ENCODE assay signal across 8 mouse cellular contexts in genomic region chr14:31495538-31495937, GRCm38 (mm10). TPM values are rescaled to one million over a fixed set of nuclear protein-coding genes. Genes with fewer than 3 reads are reported as not detected.
DNase-seq lines count a peak whose midpoint lies in the region; ATAC-seq and TF ChIP-seq lines count a peak whose summit lies in the region.

No protein-coding gene starts in this region.

- no peaks in the 10 kb centered on the region for H3K36me3 ChIP-seq in kidney, adult 2 months (ENCODE audit: control insufficient read depth, insufficient read depth, low read length)
- peaks cover 17 to 32% of the 10 kb centered on the region in 2 experiments for H3K36me3 ChIP-seq in MEL (ENCODE audit: control insufficient read depth in 1 of 2, insufficient read depth in 2 of 2, low read length in 2 of 2)
- peaks cover 57% of the 10 kb centered on the region for H3K36me3 ChIP-seq in hindbrain, embryonic 10.5 days
- peaks cover 37% of the 10 kb centered on the region for H3K36me3 ChIP-seq in midbrain, embryonic 13.5 days

- no peak for DNase-seq in kidney, adult 2 months
- no peak for DNase-seq in kidney, adult 8-10 months
- no peak for DNase-seq in MEL (ENCODE audit: low read depth, low spot score)
- no peak for DNase-seq in hindbrain, embryonic 10.5 days (ENCODE audit: low spot score)
- DNase-seq in layer of hippocampus, adult 11-12 months (ENCODE audit: low spot score) = no peak
- DNase-seq in adrenal gland, adult 8-10 months = no peak
- no peak for DNase-seq in right cerebral cortex, postnatal 36 days (ENCODE audit: low spot score in 2 of 2)

- TF ChIP-seq RAD21 in MEL (IDR thresholded peaks at IDR 0.05; ENCODE audit: low read depth, low read length) = no peak

- no peaks in the 10 kb centered on the region for H3K9me3 ChIP-seq in MEL (replicated peaks; ENCODE audit: insufficient read depth, low read length)
- H3K9me3 ChIP-seq in hindbrain, embryonic 10.5 days = no peaks in the 10 kb centered on the region
- no peaks in the 10 kb centered on the region for H3K9me3 ChIP-seq in midbrain, embryonic 13.5 days

- peak overlapping the region; percentile 80 for H3K4me2 ChIP-seq in midbrain, embryonic 13.5 days (replicated peaks)

- H3K27ac ChIP-seq in kidney, adult 2 months (ENCODE audit: insufficient read depth, low read depth, low read length) = peak overlapping the region; percentile 84
- peak overlapping the region; percentile 87 for H3K27ac ChIP-seq in MEL (ENCODE audit: control insufficient read depth, low read depth, low read length)
- H3K27ac ChIP-seq in hindbrain, embryonic 10.5 days = peak overlapping the region; percentile 96
- H3K27ac ChIP-seq in midbrain, embryonic 13.5 days = peak overlapping the region; percentile 90; the same call in 1 of the 2 replicates

- TF ChIP-seq CTCF in kidney, adult 2 months (conservative IDR thresholded peaks at IDR 0.05; ENCODE audit: insufficient read depth, insufficient read length, low read depth, low read length) = no peak
- no peak for TF ChIP-seq CTCF in MEL (IDR thresholded peaks at IDR 0.05 in 2 of 3, conservative IDR thresholded peaks at IDR 0.05 in 1 of 3; ENCODE audit: control insufficient read depth in 1 of 3, insufficient read depth in 1 of 3, low read depth in 2 of 3, low read length in 3 of 3, poor library complexity in 1 of 3, severe bottlenecking in 1 of 3)

- H3K9ac ChIP-seq in MEL (ENCODE audit: control insufficient read depth, low read depth, low read length, poor library complexity, severe bottlenecking) = peak overlapping the region; percentile 95
- H3K9ac ChIP-seq in midbrain, embryonic 13.5 days (replicated peaks) = peak overlapping the region; percentile 94

- under 1% methylated on average over 8 of the region's 8 CpGs for WGBS in kidney, adult 2 months
- 8% methylated on average over 8 of the region's 8 CpGs for WGBS in hindbrain, embryonic 10.5 days
- 6% methylated on average over 8 of the region's 8 CpGs for WGBS in midbrain, embryonic 13.5 days

- no peak for TF ChIP-seq POLR2A in kidney, adult 2 months (IDR thresholded peaks at IDR 0.05; ENCODE audit: low read depth, low read length)
- no peak for TF ChIP-seq POLR2A in MEL (IDR thresholded peaks at IDR 0.05; ENCODE audit: control insufficient read depth in 1 of 2, insufficient read depth in 1 of 2, low read depth in 1 of 2, low read length in 2 of 2, poor library complexity in 1 of 2)

- H3K27me3 ChIP-seq in kidney, adult 2 months (replicated peaks; ENCODE audit: control insufficient read depth, insufficient read depth, low read length) = no peaks in the 10 kb centered on the region
- no peaks in the 10 kb centered on the region for H3K27me3 ChIP-seq in MEL (ENCODE audit: control insufficient read depth in 1 of 2, insufficient read depth in 2 of 2, low read length in 2 of 2)
- no peaks in the 10 kb centered on the region for H3K27me3 ChIP-seq in hindbrain, embryonic 10.5 days (ENCODE audit: insufficient read depth, poor library complexity, severe bottlenecking)
- H3K27me3 ChIP-seq in midbrain, embryonic 13.5 days = no peaks in the 10 kb centered on the region

- TF ChIP-seq EP300 in MEL (IDR thresholded peaks at IDR 0.05; ENCODE audit: low read depth in 1 of 2, low read length in 2 of 2) = no peak

- H3K79me2 ChIP-seq in MEL (ENCODE audit: control insufficient read depth, insufficient read depth, low read length, poor library complexity) = peaks cover 64% of the 10 kb centered on the region

- peak overlapping the region; percentile 87 for H3K4me3 ChIP-seq in kidney, adult 2 months (ENCODE audit: insufficient read depth, low read depth, low read length)
- peak overlapping the region; percentile 87 to 98 for H3K4me3 ChIP-seq in MEL (ENCODE audit: control insufficient read depth in 1 of 2, insufficient read depth in 1 of 2, low read depth in 2 of 2, low read length in 2 of 2)
- H3K4me3 ChIP-seq in hindbrain, embryonic 10.5 days = peak overlapping the region; percentile 76
- peak overlapping the region; percentile 97 for H3K4me3 ChIP-seq in midbrain, embryonic 13.5 days (replicated peaks)

- peaks cover 11% of the 10 kb centered on the region; the same call in 1 of the 2 replicates for H3K4me1 ChIP-seq in kidney, adult 2 months (ENCODE audit: control insufficient read depth, insufficient read depth, low read length)
- H3K4me1 ChIP-seq in MEL (ENCODE audit: control insufficient read depth in 1 of 2, insufficient read depth in 2 of 2, low read length in 2 of 2) = peaks cover 5 to 13% of the 10 kb centered on the region in 2 experiments
- H3K4me1 ChIP-seq in hindbrain, embryonic 10.5 days (replicated peaks) = peaks cover 27% of the 10 kb centered on the region
- peaks cover 38% of the 10 kb centered on the region for H3K4me1 ChIP-seq in midbrain, embryonic 13.5 days (replicated peaks)

- ATAC-seq in midbrain, embryonic 13.5 days = no peak

TF ChIP-seq in MEL, 35 proteins besides CTCF, POLR2A, EP300 and RAD21:
- TF ChIP-seq CHD1 (IDR thresholded peaks at IDR 0.05; ENCODE audit: low read depth, low read length) (peak; percentile 75; the same call in 1 of the 2 replicates), SIN3A (IDR thresholded peaks at IDR 0.05; ENCODE audit: low read length) (no peak)

RNA-seq across cellular contexts. Expression of gene Mettl6, which starts 0.7 kb away (rescaled TPM):
- polyA plus RNA-seq in kidney, adult 2 months (2012; rRNA removed) = 5.9 and 9.2 TPM in 2 replicates
- 35.6 TPM in 2 replicates for total RNA-seq in MEL (2012; rRNA removed)
- polyA plus RNA-seq in MEL (2012; ENCODE audit: insufficient read depth in 1 of 2, insufficient read length in 2 of 2, low read depth in 1 of 2, low replicate concordance in 2 of 2, missing spikeins in 1 of 2) = 10 to 100 TPM in 1 of 2 experiments, not detected in 1; 39.2 TPM
- polyA plus RNA-seq in hindbrain, embryonic 10.5 days (2016; fragmentation: Nextera tagmentation; extraction: Ambion mirVana) = 62.3 and 80.7 TPM in 2 replicates
- polyA plus RNA-seq in midbrain, embryonic 13.5 days (2015; fragmentation: Nextera tagmentation; extraction: Ambion mirVana) = 55.3 and 67.1 TPM in 2 replicates
- total RNA-seq in adrenal gland, adult 8-10 months (2022) = 10 to 100 TPM; 22.4 to 33.2 (median 27.2) TPM

RNA-seq across cellular contexts. Expression of gene Eaf1, which starts 1.3 kb away (rescaled TPM):
- polyA plus RNA-seq in kidney, adult 2 months (2012; rRNA removed) = 34.3 and 34.7 TPM in 2 replicates
- 44.4 and 50.6 TPM in 2 replicates for total RNA-seq in MEL (2012; rRNA removed)
- polyA plus RNA-seq in MEL (2012; ENCODE audit: insufficient read depth in 1 of 2, insufficient read length in 2 of 2, low read depth in 1 of 2, low replicate concordance in 2 of 2, missing spikeins in 1 of 2) = 10 to 100 TPM in 1 of 2 experiments, not detected in 1; 67.2 TPM
- 19.3 and 25.1 TPM in 2 replicates for polyA plus RNA-seq in hindbrain, embryonic 10.5 days (2016; fragmentation: Nextera tagmentation; extraction: Ambion mirVana)
- 11.6 and 12.2 TPM in 2 replicates for polyA plus RNA-seq in midbrain, embryonic 13.5 days (2015; fragmentation: Nextera tagmentation; extraction: Ambion mirVana)
- 10 to 100 TPM; 45.1 to 53.4 (median 49.7) TPM for total RNA-seq in adrenal gland, adult 8-10 months (2022)

RNA-seq across cellular contexts. Expression of gene Sh3bp5, which starts 59.7 kb away (rescaled TPM):
- polyA plus RNA-seq in kidney, adult 2 months (2012; rRNA removed) = 33.4 and 43.4 TPM in 2 replicates
- 0.19 and 0.36 TPM in 2 replicates for total RNA-seq in MEL (2012; rRNA removed)
- polyA plus RNA-seq in MEL (2012; ENCODE audit: insufficient read depth in 1 of 2, insufficient read length in 2 of 2, low read depth in 1 of 2, low replicate concordance in 2 of 2, missing spikeins in 1 of 2) = 1 to 10 TPM in 1 of 2 experiments, not detected in 1; 1.0 TPM
- 19.3 and 23.7 TPM in 2 replicates for polyA plus RNA-seq in hindbrain, embryonic 10.5 days (2016; fragmentation: Nextera tagmentation; extraction: Ambion mirVana)
- 111 and 116 TPM in 2 replicates for polyA plus RNA-seq in midbrain, embryonic 13.5 days (2015; fragmentation: Nextera tagmentation; extraction: Ambion mirVana)
- 100 to 1,000 TPM; 112 to 172 (median 115) TPM for total RNA-seq in adrenal gland, adult 8-10 months (2022)

Comparison
In these comparisons a context has a peak if more than half of its experiments do, and no peak if none do; other contexts are left out.
1. RNA of gene Sh3bp5, which starts 59.7 kb away (polyA plus RNA-seq): 111 to 116 TPM in midbrain, embryonic 13.5 days, 33.4 to 43.4 TPM in kidney, adult 2 months and 19.3 to 23.7 TPM in hindbrain, embryonic 10.5 days; 1.0 TPM in MEL; every median in the first group is over 10 times any median in the second.
2. Peak in every context shown above with its lines, with median percentiles within 50 percentile points of each other: H3K27ac ChIP-seq and H3K4me3 ChIP-seq.